Mouse (Mus musculus) mouse trophoblast stem cell (cell line): ENCODE data around the gene Fbxo10.
"Not testable (repeated sequence)": the region's sequence is repeated elsewhere in the genome, so short reads cannot be mapped to it uniquely, and the experiment has no call there.

ENCODE experiments used
- in situ Hi-C, 2 experiments: fragments of 300-500 bp; cut with MseI, MboI; formaldehyde crosslinking; loops; 2 replicates in 1 of 2; 3 replicates in 1 of 2; pipeline ENCODE4 v1.15.1; 2025

The Fbxo10 gene

DNA sequence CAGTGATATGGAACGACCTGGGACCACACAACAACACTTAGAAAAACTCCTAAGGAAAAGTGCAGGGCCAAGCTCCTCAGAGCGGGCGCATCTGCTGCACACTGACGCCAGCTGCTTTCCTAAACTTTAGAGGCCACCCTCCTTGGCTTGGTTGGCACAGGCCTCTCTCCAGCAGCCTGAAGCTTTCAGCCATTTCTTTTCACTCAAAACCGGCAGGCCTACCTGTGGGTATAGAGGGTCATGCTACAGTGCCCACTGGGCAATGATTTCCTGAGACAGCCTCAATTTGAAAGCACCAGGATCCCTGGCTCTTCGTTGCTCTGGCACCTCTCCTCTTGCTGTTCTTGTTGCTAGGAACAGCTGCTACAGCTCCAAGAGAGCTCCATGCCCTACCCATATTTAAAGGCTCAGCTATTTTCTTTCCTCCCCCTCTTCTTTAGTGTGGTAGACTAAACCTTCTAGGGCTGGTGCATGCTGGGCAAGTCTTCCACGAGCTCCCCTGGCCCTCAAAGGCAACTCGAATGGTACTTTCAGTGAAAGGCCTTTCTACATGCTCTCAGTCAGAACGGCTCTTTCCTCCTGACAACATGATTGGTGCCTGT is 37.0 kb downstream of the Fbxo10 start:
- in situ Hi-C loops: no loop called here

- in situ Hi-C loops: no loop called here
These were observed 37.7 kb downstream of the Fbxo10 start for GRCm38 (mm10) chr4:45046679-45047078.

- in situ Hi-C loops: no loop called here
These were observed 43.6 kb downstream of the Fbxo10 start for GRCm38 (mm10) chr4:45040795-45041194.

- in situ Hi-C loops: not testable (repeated sequence)
These were observed 44.9 kb downstream of the Fbxo10 start for GRCm38 (mm10) chr4:45039546-45039945.

DNA sequence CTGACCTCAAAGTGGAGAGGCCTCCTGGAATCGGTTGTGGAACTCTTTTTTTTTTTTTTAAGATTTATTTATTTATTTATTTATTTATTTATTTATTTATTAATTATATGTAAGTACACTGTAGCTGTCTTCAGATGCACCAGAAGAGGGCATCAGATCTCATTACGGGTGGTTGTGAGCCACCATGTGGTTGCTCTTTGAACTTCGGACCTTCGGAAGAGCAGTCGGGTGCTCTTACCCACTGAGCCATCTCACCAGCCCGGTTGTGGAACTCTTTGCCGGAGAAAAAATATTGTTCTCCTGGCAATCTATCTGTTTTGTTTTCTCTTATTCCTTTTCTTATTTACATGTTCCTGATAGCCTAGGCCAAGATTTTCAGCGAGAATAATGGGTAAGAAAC is 45.5 kb downstream of the Fbxo10 start:
- in situ Hi-C loops: not testable (repeated sequence)

DNA sequence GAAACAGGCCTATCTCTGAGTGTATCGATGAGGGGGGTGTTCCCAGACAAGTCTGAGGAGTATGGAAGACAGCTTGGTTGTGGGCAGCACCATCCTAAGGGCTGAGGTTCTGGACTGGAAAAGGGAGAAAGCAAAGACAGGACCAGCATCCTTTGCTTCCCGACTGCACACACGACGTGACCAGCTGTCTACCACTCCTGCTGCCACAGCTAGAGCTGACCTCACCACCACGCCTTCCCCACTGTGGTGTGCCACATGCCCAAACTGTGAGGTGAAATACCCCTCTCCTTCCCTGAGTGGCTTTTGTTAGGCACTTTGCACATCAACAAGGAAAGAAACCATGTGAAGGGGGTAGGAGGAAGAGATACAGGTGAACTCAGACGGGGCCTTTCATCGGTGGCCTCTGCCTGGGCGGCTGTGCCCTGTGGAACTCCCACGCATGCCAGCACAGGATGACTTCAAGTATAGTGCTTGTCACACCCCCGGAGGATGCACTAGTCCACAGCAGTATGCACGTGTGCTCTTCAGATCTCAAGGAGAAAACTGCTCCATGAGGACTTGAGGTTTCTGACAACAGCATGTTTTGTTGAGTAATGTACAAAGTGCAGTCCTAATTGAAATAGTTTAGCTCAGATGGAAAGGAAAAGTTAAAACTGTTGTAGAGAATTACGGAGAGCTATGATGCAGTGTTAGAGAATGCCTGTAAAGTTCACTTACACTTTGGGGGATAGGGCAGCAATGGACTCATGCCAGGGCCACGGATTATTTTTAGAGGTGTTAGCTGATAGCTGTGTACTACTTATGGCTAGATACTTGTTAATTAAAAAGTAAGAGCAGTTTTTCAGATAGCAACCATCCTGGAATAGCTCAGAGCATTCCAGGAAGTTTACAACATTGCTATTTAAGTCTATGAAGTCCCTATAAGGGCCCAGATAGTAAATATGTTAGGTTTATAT is 46.7 kb downstream of the Fbxo10 start:
- in situ Hi-C loops: no loop called here

DNA sequence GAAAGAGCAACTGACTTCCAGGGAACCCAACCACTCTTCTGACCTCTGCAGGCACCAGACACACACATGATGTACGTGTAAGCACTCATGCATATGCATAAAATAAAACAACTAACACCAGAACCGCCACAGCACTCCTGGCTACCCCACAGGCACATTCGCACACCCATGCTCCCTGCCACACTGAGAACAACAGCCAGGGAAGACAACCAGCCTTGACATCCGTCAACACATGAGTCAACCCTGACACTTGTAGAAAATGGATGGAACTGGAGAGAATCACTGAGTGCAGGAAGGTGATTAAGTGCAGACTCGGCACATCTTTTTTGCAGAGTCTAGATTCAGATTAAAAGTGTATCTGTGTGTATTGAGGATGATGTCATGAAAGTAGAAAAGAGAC is 47.8 kb downstream of the Fbxo10 start:
- in situ Hi-C loops: no loop called here

DNA sequence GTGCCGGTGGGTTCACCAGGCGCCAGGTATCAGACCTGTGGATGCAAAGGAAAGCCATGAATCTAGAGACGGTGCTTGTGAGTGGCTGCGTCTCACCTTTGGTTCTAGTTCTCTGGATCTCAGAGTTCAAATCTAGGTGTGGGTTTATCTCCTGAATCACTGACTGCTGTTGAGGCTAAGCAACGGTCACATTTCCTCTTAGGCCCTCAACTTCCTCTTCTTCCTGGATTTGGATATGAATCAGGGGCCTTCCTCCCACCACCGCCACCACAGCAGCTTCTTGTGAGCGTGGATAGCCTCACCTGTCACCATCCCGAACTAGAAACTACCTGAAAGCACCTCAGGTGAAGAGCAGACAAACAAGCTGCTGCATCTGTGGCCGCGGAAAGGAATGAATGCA is 48.4 kb downstream of the Fbxo10 start:
- in situ Hi-C loops: no loop called here

- in situ Hi-C loops: no loop called here
These were observed 49.4 kb downstream of the Fbxo10 start for GRCm38 (mm10) chr4:45034693-45035628.

DNA sequence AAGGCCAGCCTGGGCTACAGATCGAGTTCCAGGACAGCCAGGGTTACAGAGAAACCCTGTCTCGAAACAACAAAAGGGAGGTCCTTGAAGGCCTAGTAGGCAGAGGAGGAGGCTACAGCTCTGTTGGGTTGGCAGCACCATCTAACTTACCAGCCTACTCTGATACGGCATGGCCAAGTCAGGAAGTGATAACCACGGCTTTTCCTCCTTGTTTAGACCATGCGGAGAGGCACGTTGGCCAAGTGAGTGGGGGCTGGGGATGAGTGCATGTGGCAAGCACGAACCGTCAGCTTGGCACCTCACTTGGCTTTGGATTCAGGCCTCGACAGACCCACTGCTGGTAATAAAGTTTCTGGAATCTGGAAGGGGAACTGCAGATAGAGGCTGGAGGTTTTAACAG is 51.8 kb downstream of the Fbxo10 start:
- in situ Hi-C loops: no loop called here

DNA sequence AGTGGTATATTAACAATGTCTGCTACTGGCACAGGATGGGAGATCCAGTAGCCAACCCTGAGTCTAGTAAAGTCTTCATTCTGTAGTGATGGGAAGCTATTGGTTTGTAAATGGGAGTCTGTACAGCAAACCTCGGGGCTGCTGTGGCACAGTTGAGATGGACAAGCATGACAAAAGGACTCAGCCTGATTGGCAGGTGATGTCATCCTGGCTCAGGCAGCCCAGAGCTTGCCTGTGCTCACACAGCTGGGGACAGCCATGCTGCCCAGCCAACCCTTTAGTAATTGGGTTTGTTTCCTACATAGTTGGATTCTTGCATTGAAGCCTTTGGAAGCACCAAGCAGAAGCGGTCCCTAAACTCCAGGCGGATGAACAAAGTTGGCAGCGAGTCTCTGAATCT is 57.9 kb downstream of the Fbxo10 start:
- in situ Hi-C loops: no loop called here

DNA sequence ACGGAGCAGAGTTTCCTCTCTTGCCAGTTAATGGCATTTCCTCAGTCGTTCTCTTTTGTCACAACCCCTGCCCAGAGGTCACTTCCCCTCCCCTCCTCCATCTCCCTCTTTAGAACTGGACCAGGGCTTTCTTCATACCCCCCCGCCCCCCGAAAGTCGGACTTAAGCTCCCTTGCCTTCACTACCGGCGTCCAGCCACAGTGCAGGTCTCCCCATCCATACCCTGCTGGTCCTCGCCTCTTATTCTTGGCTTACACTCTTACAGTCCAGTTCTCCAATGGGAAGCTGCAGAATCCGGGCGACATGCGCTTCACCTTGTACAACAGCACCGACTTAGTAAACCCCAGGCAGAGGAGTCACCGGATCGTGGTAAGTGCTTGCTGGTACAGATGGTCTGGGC is 65.4 kb downstream of the Fbxo10 start:
- in situ Hi-C loops: loop anchor here in 1 of 2 experiments (10.0 kb wide), 1 partner anchor 266 kb away; no protein-coding TSS in a partner anchor

DNA sequence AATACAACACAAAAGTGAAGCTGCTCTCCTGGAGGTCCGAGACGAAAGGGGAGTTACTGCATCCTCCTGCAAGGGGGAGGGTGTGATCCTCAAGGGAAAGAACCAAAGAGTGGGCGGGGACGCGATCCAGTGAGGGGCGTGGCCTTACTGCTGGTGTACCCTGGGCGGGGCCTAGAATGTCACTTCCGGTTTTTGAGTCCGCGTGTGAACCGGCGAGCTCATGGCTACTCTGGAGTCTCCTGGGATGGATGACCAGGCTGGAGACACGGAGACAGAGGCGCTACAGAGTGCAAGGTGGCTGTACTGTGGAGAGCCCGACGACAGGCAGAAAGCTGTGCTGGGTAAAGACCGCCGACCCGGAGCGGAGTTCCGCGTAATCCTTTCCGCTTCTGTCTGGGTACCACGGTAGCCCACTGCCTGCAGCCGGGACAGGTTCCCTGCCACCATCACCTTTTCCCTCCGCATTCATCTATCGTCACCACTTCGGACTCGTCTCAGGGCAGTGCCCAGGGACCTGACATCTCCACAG is 65.9 kb downstream of the Fbxo10 start, which contains the start of gene Polr1e:
Gene Polr1e (plus strand): TSS at position 132 of the 529 bp plus-strand sequence.
- in situ Hi-C loops: loop anchor here in 1 of 2 experiments (10.0 kb wide), 1 partner anchor 266 kb away; no protein-coding TSS in a partner anchor

- in situ Hi-C loops: loop anchor here in 1 of 2 experiments (10.0 kb wide), 1 partner anchor 269 kb away; no protein-coding TSS in a partner anchor
These were observed 68.8 kb downstream of the Fbxo10 start for GRCm38 (mm10) chr4:45015615-45016014.

DNA sequence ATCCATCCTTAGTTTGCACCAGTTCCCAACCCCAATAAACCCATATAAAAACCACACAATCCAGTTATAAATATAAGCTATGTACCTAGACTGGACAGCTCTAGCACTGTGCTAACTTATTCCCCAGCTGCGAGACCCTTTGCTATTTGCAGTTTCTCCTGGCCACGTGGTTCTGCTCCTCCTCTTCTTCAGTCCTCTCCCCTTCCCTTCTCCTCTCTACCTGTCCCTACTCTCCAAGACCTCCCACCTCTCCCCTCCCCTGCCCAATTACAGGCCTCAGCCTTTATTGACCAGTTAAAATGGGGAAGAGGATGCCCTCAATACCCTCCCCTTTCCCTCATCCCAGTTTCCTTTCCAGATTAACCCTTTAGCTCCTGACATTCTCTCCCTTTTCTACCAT is 70.9 kb downstream of the Fbxo10 start:
- in situ Hi-C loops: loop anchor here in 1 of 2 experiments (10.0 kb wide), 1 partner anchor 271 kb away; no protein-coding TSS in a partner anchor

DNA sequence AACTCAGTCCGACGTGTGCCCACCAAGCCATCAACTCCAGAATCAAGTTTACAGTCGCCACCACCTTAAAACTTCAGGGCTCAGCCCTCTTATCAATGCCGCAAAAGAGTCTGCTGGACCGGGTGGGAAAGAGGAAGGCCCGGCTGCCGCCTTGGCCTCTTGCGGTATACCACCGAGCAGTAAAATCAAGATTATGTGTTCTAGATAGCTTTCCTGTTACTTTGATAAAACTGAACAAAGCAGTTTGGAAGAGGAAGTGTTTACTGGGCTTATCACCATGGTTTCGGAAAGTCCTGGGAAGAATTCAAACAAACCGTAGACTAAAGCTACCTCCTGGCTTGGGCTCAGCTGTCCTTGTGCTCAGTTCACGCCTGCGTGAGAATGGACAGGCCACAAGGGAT is 71.4 kb downstream of the Fbxo10 start:
- in situ Hi-C loops: loop anchor here in 1 of 2 experiments (10.0 kb wide), 1 partner anchor 272 kb away; no protein-coding TSS in a partner anchor

DNA sequence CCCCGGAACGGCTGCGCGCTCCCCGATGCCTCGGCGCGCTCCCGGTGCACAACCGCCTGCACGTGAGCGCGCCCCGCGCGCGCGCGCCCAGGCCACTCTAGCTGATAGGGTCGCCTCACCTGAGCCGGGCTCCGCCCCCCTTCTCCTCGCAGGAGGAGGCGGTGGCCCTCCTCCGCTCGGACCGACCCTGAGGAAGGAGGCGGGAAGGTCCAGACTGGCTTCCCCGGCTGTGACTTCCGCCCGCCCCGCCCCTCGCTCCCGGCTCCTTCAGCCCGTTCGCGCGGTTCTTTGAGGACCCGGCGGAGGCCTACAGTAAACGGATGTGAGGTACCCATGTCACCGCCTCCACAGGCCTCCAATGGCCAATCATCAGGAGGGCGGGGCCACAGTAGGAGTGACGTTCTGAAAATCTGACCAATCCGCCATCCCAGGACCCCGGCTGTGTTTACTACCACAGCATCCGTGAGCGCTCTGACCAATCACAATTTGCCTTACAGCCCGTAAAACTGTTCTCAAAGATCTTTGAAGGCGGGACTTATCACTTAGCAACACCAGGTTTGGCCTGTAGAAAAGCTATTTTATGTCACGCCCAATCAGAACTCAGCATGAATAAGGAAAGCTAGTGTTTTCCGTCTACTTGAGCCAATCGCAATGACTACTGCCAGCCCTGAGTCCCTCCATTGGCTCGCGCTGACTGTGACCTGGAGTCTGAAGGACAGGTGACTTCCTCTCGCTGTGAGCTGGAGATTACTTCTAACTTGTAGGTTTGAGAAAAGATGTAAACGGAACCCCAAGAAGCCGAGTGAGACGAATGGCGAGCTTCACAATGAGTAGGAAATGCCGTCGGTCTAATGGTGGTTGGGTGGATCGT is 72.1 kb downstream of the Fbxo10 start, which contains the start of gene Zbtb5:
Gene Zbtb5 (minus strand): TSS at position 308 of the 871 bp plus-strand sequence.
- in situ Hi-C loops: loop anchor here in 1 of 2 experiments (10.0 kb wide), 1 partner anchor 272 kb away; no protein-coding TSS in a partner anchor

GRCm38 (mm10) chr4:45011581-45012104 is 72.8 kb downstream of the Fbxo10 start:
- in situ Hi-C loops: loop anchor here in 1 of 2 experiments (10.0 kb wide), 1 partner anchor 273 kb away; no protein-coding TSS in a partner anchor

DNA sequence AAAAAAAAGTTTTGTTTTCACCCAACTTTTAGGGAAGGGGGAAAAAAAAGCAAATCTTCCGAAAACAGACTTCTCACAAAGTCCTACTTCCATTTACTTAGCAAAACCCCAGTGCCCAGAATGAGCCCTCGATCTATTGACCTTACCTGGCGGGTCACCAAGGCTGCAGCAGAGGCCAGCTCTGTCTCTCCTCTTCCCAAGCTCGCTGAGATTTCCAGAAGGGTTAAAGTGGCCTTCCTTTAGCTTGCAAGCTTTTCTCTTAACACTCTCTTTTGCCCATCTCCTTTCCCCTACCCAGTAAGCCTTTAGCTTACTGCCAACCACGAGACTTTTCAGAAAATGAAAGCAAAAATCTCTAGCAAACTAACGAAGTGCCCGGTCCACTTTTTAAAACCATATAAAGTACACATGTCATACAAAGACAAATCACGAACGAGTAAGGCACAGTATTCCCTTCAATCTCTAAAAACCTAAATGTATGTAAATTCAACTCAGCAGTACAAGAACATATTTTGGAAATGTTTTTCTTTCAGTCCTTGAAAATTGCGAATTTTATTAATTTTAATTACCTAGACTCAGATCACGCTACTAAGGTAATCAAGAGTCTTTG is 73.5 kb downstream of the Fbxo10 start:
- in situ Hi-C loops: loop anchor here in 1 of 2 experiments (10.0 kb wide), 1 partner anchor 274 kb away; no protein-coding TSS in a partner anchor
